Mouse (Mus musculus) heart, embryonic 12.5 days (tissue): ENCODE measurements at regions not wholly inside any gene's neighbourhood (a gene's known extent, or its start where the extent isn't known, plus 50 kb on each side); places are given as distances from the start of the nearest gene placed in this dataset.

Source experiments
- ATAC-seq: fragments of 200-750 bp; cut with Nextera tagmentation; 2 replicates; pipeline ENCODE4 v1.8.0; 2017; ENCODE audit warnings: moderate TSS enrichment, moderate library complexity; ENCODE audit not compliant: insufficient number of reproducible peaks, low FRiP score
- H3K27ac ChIP-seq: fragments of 300-500 bp; sonication (generic); 2 replicates; pipeline ENCODE4 v1.5.1; 2016; ENCODE audit warnings: mild to moderate bottlenecking, moderate library complexity; ENCODE audit not compliant: poor library complexity, severe bottlenecking
- H3K27me3 ChIP-seq: fragments of 300-500 bp; sonication (generic); replicated peaks from 2 replicates; pipeline ENCODE4 v1.6.1; 2016; ENCODE audit warnings: mild to moderate bottlenecking, moderate library complexity
- H3K36me3 ChIP-seq: fragments of 300-500 bp; sonication (generic); 2 replicates; pipeline ENCODE4 v1.6.1; 2016; ENCODE audit warnings: mild to moderate bottlenecking, moderate library complexity
- H3K4me1 ChIP-seq: fragments of 300-500 bp; sonication (generic); replicated peaks from 2 replicates; pipeline ENCODE4 v1.6.1; 2016; ENCODE audit warnings: mild to moderate bottlenecking
- H3K4me2 ChIP-seq: fragments of 300-500 bp; sonication (generic); 2 replicates; pipeline ENCODE4 v1.6.1; 2016; ENCODE audit warnings: mild to moderate bottlenecking, moderate library complexity
- H3K4me3 ChIP-seq: fragments of 300-500 bp; sonication (generic); 2 replicates; pipeline ENCODE4 v1.5.1; 2016; ENCODE audit warnings: mild to moderate bottlenecking
- H3K9ac ChIP-seq: fragments of 300-500 bp; sonication (generic); 2 replicates; pipeline ENCODE4 v1.6.1; 2016; ENCODE audit warnings: mild to moderate bottlenecking, moderate library complexity
- H3K9me3 ChIP-seq: fragments of 300-500 bp; sonication (generic); replicated peaks from 2 replicates; pipeline ENCODE4 v1.6.1; 2016; ENCODE audit warnings: mild to moderate bottlenecking, moderate library complexity
- WGBS: fragments of 180-500 bp; shearing (Covaris S2); methylation state at CpG from one replicate; pipeline ENCODE4 v1.1.7; 2016; 5-methylcytosine and 5-hydroxymethylcytosine counted together

DNA sequence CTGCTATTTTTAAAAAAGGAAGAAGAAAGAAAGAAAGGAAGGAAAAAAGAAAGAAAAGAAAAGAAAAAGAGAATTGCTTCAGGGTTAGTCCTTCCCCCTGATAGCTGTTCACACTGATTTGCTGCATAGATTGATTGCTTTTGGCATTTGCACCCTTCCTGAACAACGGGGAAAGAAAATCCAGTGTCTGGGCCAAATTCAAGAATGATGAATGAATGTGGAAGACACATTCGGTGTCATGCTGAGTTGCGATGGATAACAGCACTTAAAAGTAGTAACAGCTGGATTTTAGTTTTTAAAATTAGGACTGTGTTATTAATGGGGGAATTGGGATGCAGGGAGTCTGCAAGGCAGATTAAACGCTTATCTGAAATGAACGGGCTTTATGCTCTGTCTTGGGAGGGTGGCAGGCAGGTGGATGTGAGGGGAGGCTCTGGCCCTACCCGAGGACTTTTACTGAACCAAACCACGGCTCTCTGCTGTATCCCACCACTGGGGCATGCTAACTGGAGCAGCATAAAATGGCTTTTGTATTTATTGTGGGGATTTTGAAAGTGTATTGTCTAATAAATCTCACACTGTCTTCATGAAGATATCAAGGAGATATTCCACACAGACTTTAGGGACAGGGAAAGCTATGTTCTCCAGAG lies 114.4 kb downstream of the Lca5 start:
- WGBS: 52% methylated on average over 7 of the region's 7 CpGs
- ATAC-seq: no peak
- no peaks in the 10 kb centered on the region for H3K9me3 ChIP-seq
- H3K4me3 ChIP-seq: no peak overlapping the region
- no peaks in the 10 kb centered on the region for H3K36me3 ChIP-seq
- H3K27me3 ChIP-seq: no peaks in the 10 kb centered on the region
- no peak overlapping the region for H3K9ac ChIP-seq
- no peak overlapping the region for H3K4me2 ChIP-seq
- H3K27ac ChIP-seq: no peak overlapping the region
- H3K4me1 ChIP-seq: no peaks in the 10 kb centered on the region

DNA sequence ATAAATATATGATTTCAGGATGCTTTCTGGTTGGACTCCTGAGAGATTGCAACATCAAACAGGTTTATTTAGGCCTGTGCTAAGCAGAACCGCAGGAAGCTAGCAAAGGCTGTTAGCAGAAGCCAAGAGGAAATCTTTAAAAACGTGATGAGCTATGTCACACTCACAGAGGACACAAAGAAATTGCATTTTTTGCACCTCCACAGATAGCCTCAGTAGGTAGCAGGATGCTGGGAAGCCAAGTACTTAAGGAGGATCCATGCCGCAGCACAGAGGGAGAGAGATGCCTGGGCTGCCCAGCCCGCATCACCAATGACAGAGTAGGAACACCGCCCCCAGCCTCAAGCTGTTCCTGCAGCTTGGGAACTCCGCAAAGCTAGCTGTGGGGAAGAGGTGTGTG lies 115.0 kb downstream of the Lca5 start:
- H3K4me2 ChIP-seq: no peak overlapping the region
- WGBS: 12% methylated on average over 6 of the region's 6 CpGs
- H3K27me3 ChIP-seq: no peaks in the 10 kb centered on the region
- H3K4me3 ChIP-seq: no peak overlapping the region
- H3K4me1 ChIP-seq: no peaks in the 10 kb centered on the region
- no peak for ATAC-seq
- no peak overlapping the region for H3K9ac ChIP-seq
- H3K27ac ChIP-seq: no peak overlapping the region
- no peaks in the 10 kb centered on the region for H3K9me3 ChIP-seq
- H3K36me3 ChIP-seq: no peaks in the 10 kb centered on the region

GRCm38 (mm10) chr9:83324336-83324735 lies 116.6 kb downstream of the Lca5 start:
- H3K9me3 ChIP-seq: no peaks in the 10 kb centered on the region
- H3K27ac ChIP-seq: no peak overlapping the region
- H3K4me3 ChIP-seq: no peak overlapping the region
- H3K4me2 ChIP-seq: no peak overlapping the region
- H3K9ac ChIP-seq: no peak overlapping the region
- no peak for ATAC-seq
- 70% methylated on average over 3 of the region's 3 CpGs for WGBS
- no peaks in the 10 kb centered on the region for H3K4me1 ChIP-seq
- H3K27me3 ChIP-seq: no peaks in the 10 kb centered on the region
- H3K36me3 ChIP-seq: no peaks in the 10 kb centered on the region

DNA sequence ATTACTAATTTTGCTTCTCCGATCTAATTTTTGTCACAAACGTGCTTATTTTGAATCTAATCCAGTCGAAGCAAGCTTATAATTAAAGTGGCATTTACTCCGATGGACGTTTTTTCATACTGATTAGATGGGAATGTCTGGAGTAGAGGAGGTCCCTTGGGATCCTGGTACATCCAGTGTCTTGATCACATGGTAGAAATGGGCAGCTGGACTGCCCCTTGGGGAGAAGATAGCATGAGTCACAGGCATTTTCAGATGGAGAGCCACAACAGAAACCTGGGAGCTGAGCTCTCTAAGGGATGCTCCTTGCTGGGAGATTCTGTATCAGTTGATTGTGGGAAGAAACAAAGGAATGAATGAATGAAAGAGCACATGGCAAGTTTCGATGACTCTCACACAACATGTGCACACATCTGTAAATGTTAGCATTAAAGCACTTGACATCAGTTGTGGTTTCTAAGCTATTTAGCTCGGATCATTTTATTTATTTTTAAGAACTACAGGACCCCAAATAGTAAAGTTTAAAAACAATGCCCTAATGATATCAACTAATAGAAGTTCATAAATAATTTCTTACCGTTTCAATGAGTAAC lies 117.8 kb downstream of the Lca5 start:
- Histone ChIP-seq H3K27me3 (no peaks in the 10 kb centered on the region), H3K9me3 (no peaks in the 10 kb centered on the region), H3K36me3 (no peaks in the 10 kb centered on the region), H3K4me1 (no peaks in the 10 kb centered on the region), H3K4me2 (no peak overlapping the region), H3K27ac (no peak overlapping the region), H3K9ac (no peak overlapping the region), H3K4me3 (no peak overlapping the region)
- WGBS: 77% methylated on average over 8 of the region's 8 CpGs
- ATAC-seq: no peak

- no peaks in the 10 kb centered on the region for H3K36me3 ChIP-seq
- no peaks in the 10 kb centered on the region for H3K27me3 ChIP-seq
- no peak overlapping the region for H3K27ac ChIP-seq
- H3K9ac ChIP-seq: no peak overlapping the region
- no peak overlapping the region for H3K4me2 ChIP-seq
- H3K4me1 ChIP-seq: no peaks in the 10 kb centered on the region
- ATAC-seq: no peak
- H3K9me3 ChIP-seq: no peaks in the 10 kb centered on the region
- H3K4me3 ChIP-seq: no peak overlapping the region
Observed at GRCm38 (mm10) chr9:83321793-83322192, 119.1 kb downstream of the Lca5 start.

DNA sequence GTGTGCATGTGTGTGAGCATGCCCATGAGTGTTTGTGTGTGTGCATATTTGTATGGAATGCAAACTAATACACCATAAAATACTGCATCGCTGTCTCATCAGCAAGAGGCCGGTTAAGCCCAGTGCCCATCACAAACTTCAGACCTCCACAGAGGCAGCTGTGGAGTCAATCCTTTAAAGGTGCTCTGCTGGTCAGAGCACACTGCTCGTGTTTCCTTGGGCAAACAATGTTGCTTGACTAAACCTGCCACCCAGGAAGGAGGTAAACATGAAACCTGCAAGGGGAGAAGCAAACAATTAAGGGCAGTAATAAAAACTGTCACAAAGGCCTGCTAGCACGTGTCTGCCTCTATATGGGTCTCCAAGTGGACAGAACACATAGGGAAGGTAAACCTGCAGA lies 120.1 kb downstream of the Lca5 start:
- ATAC-seq: no peak
- Histone ChIP-seq H3K9ac (no peak overlapping the region), H3K4me3 (no peak overlapping the region), H3K4me2 (no peak overlapping the region), H3K36me3 (no peaks in the 10 kb centered on the region), H3K27me3 (no peaks in the 10 kb centered on the region), H3K27ac (no peak overlapping the region), H3K9me3 (no peaks in the 10 kb centered on the region), H3K4me1 (no peaks in the 10 kb centered on the region)
- WGBS: 65% methylated on average over 4 of the region's 4 CpGs

GRCm38 (mm10) chr9:83316818-83317162 lies 124.1 kb downstream of the Lca5 start:
- ATAC-seq: no peak
- Histone ChIP-seq H3K9ac (no peak overlapping the region), H3K4me2 (no peak overlapping the region), H3K27me3 (no peaks in the 10 kb centered on the region), H3K27ac (no peak overlapping the region), H3K4me1 (0 out of 2 replicates have a peak, but pooled peaks cover 2% of the 10 kb centered on the region), H3K4me3 (no peak overlapping the region), H3K36me3 (no peaks in the 10 kb centered on the region), H3K9me3 (no peaks in the 10 kb centered on the region)
- 71% methylated on average over 2 of the region's 2 CpGs for WGBS

DNA sequence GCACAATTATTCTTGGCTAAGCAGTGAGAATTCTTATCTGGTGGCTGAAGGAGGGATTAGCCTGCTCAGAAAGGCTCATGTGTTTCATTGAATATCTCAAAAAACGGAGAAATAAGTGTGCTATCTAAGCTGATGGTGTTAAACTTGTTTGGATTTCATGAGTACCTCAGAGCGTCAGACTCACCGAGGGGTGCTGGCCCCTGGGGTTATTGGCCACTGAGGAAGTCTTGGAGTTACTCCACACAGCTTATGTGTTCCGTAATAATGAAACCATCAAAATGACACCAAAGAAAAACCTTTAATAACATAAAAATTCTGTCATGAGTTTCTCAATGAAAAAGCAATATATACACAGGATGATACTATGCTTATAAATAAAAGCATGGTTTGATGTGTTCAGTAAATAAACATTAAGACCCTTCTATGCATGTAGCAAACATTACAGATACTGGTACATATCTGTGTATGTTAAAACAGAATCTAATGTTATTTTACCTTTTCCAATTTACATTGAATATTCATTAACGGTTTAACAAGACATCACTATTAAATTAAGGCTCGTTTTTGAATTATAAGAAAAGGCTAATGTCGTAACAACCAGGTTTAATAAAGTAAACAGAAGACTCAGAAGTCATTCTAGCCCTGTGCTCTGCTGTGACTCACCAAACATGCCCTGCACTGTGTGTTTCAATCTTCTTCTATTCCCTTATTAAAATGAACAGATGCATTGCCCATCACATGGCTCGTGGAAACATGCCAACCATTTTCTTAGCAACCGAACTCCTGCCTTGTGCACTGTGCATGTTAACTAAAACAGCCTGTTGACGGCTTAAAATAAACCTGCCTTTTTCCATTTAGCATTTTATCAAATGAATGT lies 124.7 kb downstream of the Lca5 start:
- Histone ChIP-seq H3K27ac (no peak overlapping the region), H3K4me1 (0 out of 2 replicates have a peak, but pooled peaks cover 2% of the 10 kb centered on the region), H3K4me2 (no peak overlapping the region), H3K36me3 (no peaks in the 10 kb centered on the region), H3K4me3 (no peak overlapping the region), H3K27me3 (no peaks in the 10 kb centered on the region), H3K9ac (no peak overlapping the region), H3K9me3 (no peaks in the 10 kb centered on the region)
- WGBS: 62% methylated on average over 10 of the region's 10 CpGs
- ATAC-seq: no peak

DNA sequence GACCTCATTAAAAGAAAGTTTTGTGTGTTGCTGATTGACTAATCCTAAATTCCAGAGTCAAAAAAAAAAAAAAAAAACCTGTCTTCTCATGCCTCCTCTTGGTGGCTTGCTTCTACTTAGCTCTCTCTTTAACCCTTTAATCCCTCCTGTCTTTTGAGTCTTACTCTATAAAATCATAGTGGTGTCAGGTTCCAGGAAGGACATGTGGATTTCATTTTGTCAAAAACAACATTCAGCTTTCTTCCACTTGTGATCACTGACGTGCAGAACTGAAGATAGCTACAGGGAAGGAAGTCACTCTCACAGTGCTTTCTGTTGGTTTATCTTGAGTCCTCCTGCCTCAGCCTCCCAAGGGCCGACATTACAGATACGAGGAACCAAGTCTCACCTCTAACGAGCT lies 132.2 kb downstream of the Lca5 start:
- no peak overlapping the region for H3K9ac ChIP-seq
- no peaks in the 10 kb centered on the region for H3K36me3 ChIP-seq
- no peaks in the 10 kb centered on the region for H3K4me1 ChIP-seq
- WGBS: 58% methylated on average over 4 of the region's 4 CpGs
- no peak overlapping the region for H3K4me3 ChIP-seq
- ATAC-seq: no peak
- no peak overlapping the region for H3K27ac ChIP-seq
- no peaks in the 10 kb centered on the region for H3K9me3 ChIP-seq
- peaks cover 41% of the 10 kb centered on the region for H3K27me3 ChIP-seq
- H3K4me2 ChIP-seq: no peak overlapping the region

DNA sequence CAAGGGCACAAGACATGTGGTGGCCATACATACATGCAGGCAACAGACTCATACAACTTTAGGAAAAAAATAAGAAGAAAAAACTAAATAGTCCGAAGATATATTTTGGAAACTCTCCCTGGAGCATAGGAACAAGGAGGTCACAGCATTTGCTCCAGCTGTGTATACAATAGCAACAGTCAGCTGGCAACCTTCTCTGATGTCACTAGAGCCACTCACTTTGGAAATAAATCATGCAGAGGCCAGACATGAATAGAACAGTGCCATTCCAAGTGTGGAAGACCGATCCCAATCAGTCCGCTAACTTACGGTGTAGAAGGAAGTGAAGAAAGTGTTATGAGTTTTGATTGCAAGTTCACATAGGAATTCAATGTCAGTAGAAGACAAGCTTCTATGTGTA lies 132.8 kb downstream of the Lca5 start:
- H3K27me3 ChIP-seq: peaks cover 46% of the 10 kb centered on the region
- 90% methylated on average over 4 of the region's 4 CpGs for WGBS
- H3K4me3 ChIP-seq: no peak overlapping the region
- ATAC-seq: no peak
- H3K36me3 ChIP-seq: no peaks in the 10 kb centered on the region
- H3K4me2 ChIP-seq: no peak overlapping the region
- no peak overlapping the region for H3K9ac ChIP-seq
- no peaks in the 10 kb centered on the region for H3K4me1 ChIP-seq
- H3K27ac ChIP-seq: no peak overlapping the region
- H3K9me3 ChIP-seq: no peaks in the 10 kb centered on the region

DNA sequence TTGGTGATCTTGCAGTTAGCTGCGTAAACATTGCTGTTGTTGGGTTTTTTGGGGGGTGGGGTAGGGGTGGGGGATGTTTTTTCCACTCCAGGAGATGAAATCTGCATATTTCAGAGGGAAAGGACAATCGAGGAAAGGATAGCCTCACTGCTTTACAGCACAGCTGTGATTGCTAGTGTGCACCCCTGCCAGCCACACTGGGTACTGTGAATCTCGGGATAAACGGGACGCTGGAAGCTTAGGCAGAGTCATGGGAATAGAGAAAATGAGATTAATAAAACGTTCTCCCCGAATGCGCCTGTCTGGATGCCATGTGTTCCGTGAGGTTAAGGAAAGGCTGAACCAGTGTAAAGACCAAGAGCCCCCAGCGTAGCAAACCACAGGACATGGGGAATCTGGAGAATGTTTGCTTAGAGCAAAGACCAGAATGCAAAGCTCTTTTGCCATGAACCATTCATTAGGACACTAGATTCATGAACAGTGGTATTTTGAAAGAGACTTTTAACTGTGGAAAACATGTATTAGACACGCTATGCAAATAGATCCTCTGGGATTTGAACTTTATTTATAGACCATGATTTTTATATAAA lies 133.5 kb downstream of the Lca5 start:
- WGBS: 75% methylated on average over 11 of the region's 11 CpGs
- Histone ChIP-seq H3K4me1 (no peaks in the 10 kb centered on the region), H3K27ac (no peak overlapping the region), H3K9me3 (no peaks in the 10 kb centered on the region), H3K9ac (no peak overlapping the region), H3K36me3 (no peaks in the 10 kb centered on the region), H3K4me2 (no peak overlapping the region), H3K4me3 (no peak overlapping the region), H3K27me3 (peaks cover 52% of the 10 kb centered on the region)
- ATAC-seq: no peak
